Mouse (Mus musculus) MEL (cell line): Measurements from ENCODE around the gene Snapc4.

Experiments used
- BHLHE40 ChIP-seq: IDR thresholded peaks from 2 replicates; pipeline ENCODE4 v1.6.1; 2012; ENCODE audit warnings: low read depth, mild to moderate bottlenecking, inconsistent platforms, low read length, improper control_type of control experiment, borderline replicate concordance
- CTCF ChIP-seq, 3 experiments: IDR thresholded peaks in 2 of 3; conservative IDR thresholded peaks in 1 of 3; 2 replicates each; pipeline ENCODE4 v1.5.1; 2011 to 2012; ENCODE audit warnings: low read length in 3 of 3, low read depth in 2 of 3, mild to moderate bottlenecking in 2 of 3, improper control_type of control experiment in 1 of 3, inconsistent platforms in 1 of 3, mixed read lengths in 1 of 3, moderate library complexity in 1 of 3; ENCODE audit not compliant: control insufficient read depth in 1 of 3, insufficient read depth in 1 of 3, poor library complexity in 1 of 3, severe bottlenecking in 1 of 3
- ELF1 ChIP-seq: IDR thresholded peaks from 2 replicates; pipeline ENCODE4 v1.6.1; 2014; ENCODE audit warnings: low read depth, mild to moderate bottlenecking, inconsistent platforms, low read length, improper control_type of control experiment, moderate library complexity
- EP300 ChIP-seq, 2 experiments: IDR thresholded peaks; 2 replicates each; pipeline ENCODE4 v1.6.1; 2011; ENCODE audit warnings: improper control_type of control experiment in 2 of 2, low read length in 2 of 2, low read depth in 1 of 2, mild to moderate bottlenecking in 1 of 2
- GATA1 ChIP-seq: IDR thresholded peaks from 2 replicates; pipeline ENCODE4 v1.6.1; 2011; ENCODE audit warnings: low read depth, low read length, improper control_type of control experiment
- MAFK ChIP-seq: IDR thresholded peaks from 2 replicates; pipeline ENCODE4 v1.6.1; 2011; ENCODE audit warnings: low read depth, mild to moderate bottlenecking, low read length, improper control_type of control experiment, borderline replicate concordance
- MAX ChIP-seq: IDR thresholded peaks from 2 replicates; pipeline ENCODE4 v1.6.1; 2011; ENCODE audit warnings: low read length, improper control_type of control experiment
- NRF1 ChIP-seq: IDR thresholded peaks from 2 replicates; pipeline ENCODE4 v1.6.1; 2014; ENCODE audit warnings: low read depth, mild to moderate bottlenecking, inconsistent platforms, low read length, improper control_type of control experiment, moderate library complexity; ENCODE audit not compliant: poor library complexity, insufficient read depth, severe bottlenecking
- POLR2A ChIP-seq, 2 experiments: IDR thresholded peaks; 2 replicates each; pipeline ENCODE4 v1.6.1; 2011 to 2012; ENCODE audit warnings: low read length in 2 of 2, mild to moderate bottlenecking in 2 of 2, control low read depth in 1 of 2, improper control_type of control experiment in 1 of 2, low read depth in 1 of 2, moderate library complexity in 1 of 2; ENCODE audit not compliant: control insufficient read depth in 1 of 2, insufficient read depth in 1 of 2, poor library complexity in 1 of 2
- POLR2AphosphoS5 ChIP-seq: IDR thresholded peaks from 2 replicates; pipeline ENCODE4 v1.6.1; 2012; ENCODE audit warnings: low read depth, borderline replicate concordance, mild to moderate bottlenecking, inconsistent platforms, low read length, moderate library complexity, mixed read lengths
- RCOR1 ChIP-seq: IDR thresholded peaks from 2 replicates; pipeline ENCODE4 v1.6.1; 2012; ENCODE audit warnings: low read depth, mild to moderate bottlenecking, inconsistent platforms, low read length, improper control_type of control experiment
- SIN3A ChIP-seq: IDR thresholded peaks from 2 replicates; pipeline ENCODE4 v1.6.1; 2012; ENCODE audit warnings: low read length, improper control_type of control experiment, inconsistent platforms
- TAL1 ChIP-seq: IDR thresholded peaks from 2 replicates; pipeline ENCODE4 v1.6.1; 2012; ENCODE audit warnings: mild to moderate bottlenecking, inconsistent platforms, low read length, moderate library complexity, mixed read lengths
- USF1 ChIP-seq: IDR thresholded peaks from 2 replicates; pipeline ENCODE4 v1.6.1; 2014; ENCODE audit warnings: low read depth, mild to moderate bottlenecking, inconsistent platforms, low read length, improper control_type of control experiment, moderate library complexity

DNA sequence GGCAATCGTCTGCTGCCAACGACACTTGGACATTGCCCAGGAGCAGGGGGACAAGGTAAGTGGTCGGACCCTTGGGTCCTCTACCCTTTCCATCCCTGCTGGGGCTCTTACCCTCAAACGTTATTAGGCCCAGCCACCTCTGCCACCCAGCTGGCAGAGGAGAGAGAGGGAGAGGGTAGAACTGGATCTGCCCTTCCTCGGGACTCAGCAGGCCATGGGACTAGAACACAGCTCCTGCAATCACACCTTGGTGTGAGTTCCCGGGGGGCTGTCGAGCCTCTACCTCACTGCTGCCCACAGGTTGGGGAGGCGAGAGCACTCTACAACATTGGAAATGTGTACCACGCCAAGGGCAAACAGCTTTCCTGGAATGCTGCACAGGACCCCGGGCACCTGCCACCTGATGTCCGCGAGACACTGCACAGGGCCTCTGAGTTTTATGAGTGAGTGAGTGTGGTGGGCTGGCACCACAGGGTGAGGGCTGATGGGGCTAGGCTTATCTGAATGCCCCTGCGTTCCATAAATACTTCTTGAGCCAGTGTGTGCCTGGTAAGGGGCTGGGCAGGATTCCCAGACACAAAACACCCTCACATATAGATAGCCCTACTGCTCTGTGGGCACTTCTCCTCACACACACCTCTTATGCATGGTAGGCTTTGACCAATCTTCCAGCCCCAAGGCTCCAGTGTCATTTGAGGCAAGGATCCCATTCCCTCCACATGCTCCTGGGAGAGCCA lies 56.7 kb downstream of the Snapc4 start:
- TF ChIP-seq CTCF (IDR thresholded peaks at IDR 0.05 in 2 of 3, conservative IDR thresholded peaks at IDR 0.05 in 1 of 3; ENCODE audit: control insufficient read depth in 1 of 3, insufficient read depth in 1 of 3, low read depth in 2 of 3, low read length in 3 of 3, poor library complexity in 1 of 3, severe bottlenecking in 1 of 3): no peak
- TF ChIP-seq ELF1: no peak
- no peak for TF ChIP-seq MAX
- TF ChIP-seq EP300 (IDR thresholded peaks at IDR 0.05; ENCODE audit: low read depth in 1 of 2, low read length in 2 of 2): no peak
- no peak for TF ChIP-seq RCOR1
- no peak for TF ChIP-seq GATA1
- TF ChIP-seq POLR2A (IDR thresholded peaks at IDR 0.05; ENCODE audit: control insufficient read depth in 1 of 2, insufficient read depth in 1 of 2, low read depth in 1 of 2, low read length in 2 of 2, poor library complexity in 1 of 2): no peak
- TF ChIP-seq POLR2AphosphoS5: no peak
- TF ChIP-seq USF1: no peak
- TF ChIP-seq SIN3A: no peak
- TF ChIP-seq TAL1: no peak
- no peak for TF ChIP-seq MAFK
- TF ChIP-seq BHLHE40: no peak
- no peak for TF ChIP-seq NRF1
